Mouse (Mus musculus): ENCODE results near the gene Phb2. TPM values are rescaled to one million over a fixed set of nuclear protein-coding genes. Genes with fewer than 3 reads are reported as not detected.

The Phb2 gene
- total RNA-seq, 1 experiment from 2014 or later = 110 TPM

DNA sequence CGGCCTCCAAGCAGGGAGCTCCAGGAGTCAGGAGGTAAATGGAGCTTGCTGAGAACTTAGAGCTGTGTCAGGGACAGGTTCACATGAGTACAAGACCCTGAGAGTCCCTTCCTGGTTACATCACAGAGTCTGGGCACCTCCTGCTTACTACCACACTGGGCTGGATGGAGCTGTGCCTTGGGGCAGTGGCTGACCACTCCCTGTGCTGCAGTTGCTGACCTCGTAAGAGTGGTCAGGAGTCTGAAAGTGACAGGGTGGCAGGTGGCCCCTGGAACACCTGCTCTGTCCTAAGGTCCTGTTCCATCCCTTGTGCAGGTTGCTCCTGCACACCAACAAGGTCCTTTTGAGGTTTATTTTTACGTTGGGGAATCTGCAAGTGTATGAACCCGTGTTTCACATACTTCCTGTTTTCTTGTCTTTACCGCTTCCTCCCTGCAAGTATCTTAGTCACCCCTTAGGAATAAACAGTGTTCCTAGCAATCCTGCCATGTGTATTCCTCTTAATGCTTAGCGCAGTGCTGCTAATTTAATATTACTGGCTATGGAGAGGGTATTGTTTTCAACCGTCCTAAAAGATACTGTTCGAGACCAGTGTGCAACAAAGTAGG, 23.9 kb upstream of the Phb2 start:
- peak; percentile 45; the same call in 1 of the 2 replicates for ATAC-seq (ENCODE audit: extremely low read depth, insufficient number of reproducible peaks, low FRiP score, poor library complexity, severe bottlenecking)

DNA sequence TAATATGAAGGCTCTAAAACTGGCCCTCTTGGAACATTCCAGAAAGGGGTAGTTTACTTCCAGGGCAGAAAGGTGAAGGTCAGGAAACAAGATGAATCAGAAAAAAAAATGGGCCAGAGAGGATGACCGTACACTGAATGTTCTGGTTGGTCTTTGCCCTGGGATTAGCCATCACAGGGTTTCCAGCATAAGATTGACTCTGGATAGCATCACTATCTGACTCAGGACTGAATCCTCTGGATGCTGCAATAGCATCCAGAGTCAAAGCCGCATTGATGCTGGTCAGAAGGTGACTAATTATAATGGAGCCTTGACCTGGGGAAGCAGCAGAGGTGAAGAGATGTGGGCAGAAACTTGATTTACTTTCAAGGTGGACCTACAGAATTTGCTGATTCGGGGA, 23.1 kb upstream of the Phb2 start:
- ATAC-seq (ENCODE audit: extremely low read depth, insufficient number of reproducible peaks, low FRiP score, poor library complexity, severe bottlenecking) = no peak

- no peak for ATAC-seq (ENCODE audit: extremely low read depth, insufficient number of reproducible peaks, low FRiP score, poor library complexity, severe bottlenecking)
These were observed 21.6 kb upstream of the Phb2 start for GRCm38 (mm10) chr6:124690517-124690916.

- no peak for ATAC-seq (ENCODE audit: extremely low read depth, insufficient number of reproducible peaks, low FRiP score, poor library complexity, severe bottlenecking)
These were observed 18.7 kb upstream of the Phb2 start for GRCm38 (mm10) chr6:124693243-124693981.

GRCm38 (mm10) chr6:124694166-124694955, 17.8 kb upstream of the Phb2 start:
- ATAC-seq (ENCODE audit: extremely low read depth, insufficient number of reproducible peaks, low FRiP score, poor library complexity, severe bottlenecking) = peak; percentile 55; the same call in 1 of the 2 replicates

GRCm38 (mm10) chr6:124696441-124697150, 15.5 kb upstream of the Phb2 start:
- ATAC-seq (ENCODE audit: extremely low read depth, insufficient number of reproducible peaks, low FRiP score, poor library complexity, severe bottlenecking) = no peak

- ATAC-seq (ENCODE audit: extremely low read depth, insufficient number of reproducible peaks, low FRiP score, poor library complexity, severe bottlenecking) = no peak
These were observed 13.4 kb upstream of the Phb2 start for GRCm38 (mm10) chr6:124698751-124699150.

- no peak for ATAC-seq (ENCODE audit: extremely low read depth, insufficient number of reproducible peaks, low FRiP score, poor library complexity, severe bottlenecking)
These were observed 12.8 kb upstream of the Phb2 start for GRCm38 (mm10) chr6:124699366-124699765.

DNA sequence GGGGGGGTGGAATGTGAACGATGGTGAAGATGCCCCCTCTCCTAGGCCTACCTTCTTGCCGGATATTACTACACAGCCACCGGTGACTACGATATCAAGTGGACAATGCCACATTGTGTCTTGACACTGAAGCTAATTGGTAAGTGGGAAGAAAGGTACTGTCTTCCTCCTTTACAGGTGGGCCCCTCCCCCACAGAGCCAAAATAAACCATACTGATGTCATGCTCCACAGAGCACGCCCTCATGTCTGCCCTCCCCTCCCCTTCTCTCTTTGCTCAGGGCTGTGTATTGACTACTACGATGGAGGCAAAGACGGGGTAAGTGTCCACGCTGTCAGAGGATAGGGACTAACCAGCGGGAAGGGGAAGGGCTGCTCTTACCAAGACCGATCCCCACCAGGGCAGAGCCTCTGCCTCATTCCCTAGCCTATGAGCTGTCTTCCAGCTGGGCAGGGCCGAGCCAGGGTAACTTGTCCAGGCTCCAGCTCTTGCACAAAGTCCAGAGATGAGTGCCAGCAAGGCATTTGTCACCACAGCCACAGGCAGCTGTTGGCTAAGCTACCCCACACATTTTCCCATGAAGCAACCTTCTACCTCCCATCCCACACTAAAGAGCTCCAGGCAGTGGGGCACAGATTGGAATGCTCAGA, 12.1 kb upstream of the Phb2 start:
- ATAC-seq (ENCODE audit: extremely low read depth, insufficient number of reproducible peaks, low FRiP score, poor library complexity, severe bottlenecking) = no peak

GRCm38 (mm10) chr6:124701338-124701737, 10.8 kb upstream of the Phb2 start:
- no peak for ATAC-seq (ENCODE audit: extremely low read depth, insufficient number of reproducible peaks, low FRiP score, poor library complexity, severe bottlenecking)

DNA sequence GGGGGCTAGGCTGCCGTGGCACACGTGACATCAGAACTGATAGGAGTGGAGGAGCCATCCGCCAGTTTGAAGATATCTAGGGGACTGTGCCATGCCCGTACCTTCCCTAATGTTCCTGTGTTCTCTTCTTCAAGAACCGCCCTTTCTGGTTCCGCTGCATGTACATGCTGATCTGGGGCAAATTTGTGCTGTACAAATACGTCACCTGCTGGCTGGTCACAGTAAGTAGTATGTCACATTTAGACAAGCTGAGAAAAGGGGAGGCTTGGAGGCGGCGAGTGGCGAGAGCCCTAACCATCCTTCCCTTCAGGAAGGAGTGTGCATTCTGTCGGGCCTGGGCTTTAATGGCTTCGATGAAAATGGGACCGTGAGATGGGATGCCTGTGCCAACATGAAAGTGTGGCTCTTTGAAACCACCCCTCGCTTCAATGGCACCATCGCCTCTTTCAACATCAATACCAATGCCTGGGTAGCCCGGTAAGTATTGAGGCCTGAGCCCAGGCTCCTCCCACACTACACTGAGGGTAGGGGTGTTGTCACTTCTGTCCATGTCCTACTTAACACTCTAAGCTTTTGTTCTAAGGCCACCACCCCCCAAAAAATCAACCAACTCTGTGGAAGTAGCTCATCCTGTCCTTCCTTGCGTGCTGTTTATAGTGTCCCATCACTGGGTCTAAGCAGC, 9.9 kb upstream of the Phb2 start:
- ATAC-seq (ENCODE audit: extremely low read depth, insufficient number of reproducible peaks, low FRiP score, poor library complexity, severe bottlenecking) = no peak

- peak; percentile 88 for ATAC-seq (ENCODE audit: extremely low read depth, insufficient number of reproducible peaks, low FRiP score, poor library complexity, severe bottlenecking)
These were observed 9.4 kb upstream of the Phb2 start for GRCm38 (mm10) chr6:124702784-124703103.

DNA sequence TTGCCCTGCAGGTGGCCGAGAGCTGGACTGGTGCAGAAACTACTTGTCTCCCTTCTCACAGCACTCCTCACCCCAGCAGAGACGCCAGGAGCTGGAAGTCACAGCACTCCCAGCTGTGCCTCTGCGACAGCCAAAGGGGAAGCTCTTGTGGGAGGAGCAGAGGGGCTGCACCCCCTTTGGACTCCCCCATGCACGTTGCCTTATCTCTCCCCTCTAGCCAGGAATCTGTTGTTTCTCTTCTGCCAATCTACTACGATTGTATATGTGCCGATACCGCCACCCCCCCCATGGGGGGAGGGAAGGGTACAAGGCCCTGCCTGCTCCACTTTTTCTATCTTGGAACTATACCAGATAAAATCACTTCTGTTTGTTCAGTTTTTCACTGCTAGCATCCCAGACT, 8.3 kb upstream of the Phb2 start:
- ATAC-seq (ENCODE audit: extremely low read depth, insufficient number of reproducible peaks, low FRiP score, poor library complexity, severe bottlenecking) = no peak

DNA sequence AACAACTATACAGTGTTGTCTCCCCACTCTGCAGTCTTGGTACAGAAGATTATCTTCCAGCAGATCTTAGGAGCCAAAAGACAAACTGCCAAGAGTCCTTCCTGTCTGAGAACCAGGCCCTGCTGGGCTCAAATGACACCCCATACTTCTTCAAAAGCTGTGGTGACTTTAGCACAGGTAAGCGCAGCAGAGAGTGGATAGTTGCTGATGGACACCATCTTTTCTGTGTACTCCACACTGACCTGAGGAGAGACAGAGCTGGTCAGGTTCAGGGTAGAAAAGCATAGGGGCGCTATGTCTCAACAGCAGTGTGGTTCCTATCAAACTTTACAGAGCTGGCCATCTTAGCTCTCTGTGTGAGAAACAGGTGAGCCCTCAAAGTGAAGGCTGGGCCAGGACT, 7.7 kb upstream of the Phb2 start:
- ATAC-seq (ENCODE audit: extremely low read depth, insufficient number of reproducible peaks, low FRiP score, poor library complexity, severe bottlenecking) = no peak

GRCm38 (mm10) chr6:124706061-124706627, 6.0 kb upstream of the Phb2 start:
- ATAC-seq (ENCODE audit: extremely low read depth, insufficient number of reproducible peaks, low FRiP score, poor library complexity, severe bottlenecking) = no peak

- ATAC-seq (ENCODE audit: extremely low read depth, insufficient number of reproducible peaks, low FRiP score, poor library complexity, severe bottlenecking) = no peak
These were observed 3.7 kb upstream of the Phb2 start for GRCm38 (mm10) chr6:124708289-124708889.

DNA sequence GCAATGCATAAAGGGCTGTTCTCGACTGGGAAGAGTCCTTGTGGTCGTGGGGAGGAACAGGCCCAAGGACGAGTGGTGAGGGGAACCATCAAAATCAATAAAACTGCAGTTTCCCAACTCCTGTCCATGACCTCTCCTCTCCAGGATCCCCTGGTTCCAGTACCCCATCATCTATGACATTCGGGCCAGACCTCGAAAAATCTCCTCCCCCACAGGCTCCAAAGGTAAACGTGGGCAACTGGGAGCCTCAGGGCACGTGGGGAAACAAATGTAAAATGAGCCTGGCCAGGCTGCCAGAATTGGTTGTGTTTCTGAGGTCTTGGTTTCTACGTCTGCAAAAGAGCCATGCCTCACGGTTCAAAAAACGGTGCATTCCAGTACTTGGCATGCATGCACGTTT, 782 bp downstream of the Phb2 start:
- ATAC-seq (ENCODE audit: extremely low read depth, insufficient number of reproducible peaks, low FRiP score, poor library complexity, severe bottlenecking) = no peak
